Mouse (Mus musculus) C2C12 (cell line): ENCODE measurements around the gene Zfp260.

ENCODE experiments used
- CEBPB ChIP-seq: IDR thresholded peaks from one replicate; pipeline ENCODE4 v1.6.1; 2011; ENCODE audit warnings: low read depth, mild to moderate bottlenecking, control low read depth, moderate library complexity
- CTCF ChIP-seq: IDR thresholded peaks from one replicate; pipeline ENCODE4 v1.5.1; 2011; ENCODE audit not compliant: control insufficient read depth, insufficient read depth, insufficient read length
- MAX ChIP-seq: IDR thresholded peaks from one replicate; pipeline ENCODE4 v1.6.1; 2011; ENCODE audit warnings: mild to moderate bottlenecking, control low read depth

DNA sequence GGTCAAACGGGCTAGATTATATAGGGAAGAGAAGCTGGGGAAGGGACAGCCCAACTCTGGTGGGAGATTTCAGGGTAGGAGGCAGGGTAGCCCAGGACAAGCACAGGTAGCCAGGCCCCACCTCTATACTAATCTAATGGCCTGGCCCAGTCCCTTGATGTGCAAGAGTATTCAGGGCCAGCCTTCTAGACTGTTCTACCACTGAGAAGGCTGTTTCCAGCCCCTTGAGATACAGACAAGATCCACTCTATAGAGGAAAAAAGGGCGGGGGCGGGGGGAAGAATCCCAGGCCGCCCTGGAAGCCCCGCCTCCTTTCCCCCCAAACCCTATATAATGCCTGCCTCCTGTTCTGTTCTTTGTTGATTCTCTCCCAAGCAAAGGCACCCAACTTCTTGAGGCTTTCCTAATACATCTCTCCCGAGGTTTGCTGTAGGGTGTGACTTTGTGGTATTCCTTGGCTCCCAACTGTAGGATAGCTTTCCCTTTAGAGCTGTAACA, 610 bp upstream of the Zfp260 start:
- no peak for TF ChIP-seq CTCF
- TF ChIP-seq MAX, result no peak
- TF ChIP-seq CEBPB, result no peak
